Mouse (Mus musculus) embryonic stem cell, embryonic (primary cell): ENCODE data around the gene Gm45234.

Experiments used
- CTCF ChIA-PET, 4 experiments: fragments of 300-600 bp in 2 of 4; fragments of 350-600 bp in 2 of 4; sonication (Branson Sonifier 250); formaldehyde crosslinking; loops; one replicate each; lab custom pipeline; 2022; ENCODE audit warnings: inconsistent platforms in 2 of 4; lab: Charles Lee
- POLR2A ChIA-PET, 4 experiments: fragments of 300-600 bp in 2 of 4; fragments of 350-600 bp in 2 of 4; sonication (Branson Sonifier 250); formaldehyde crosslinking; loops; one replicate each; lab custom pipeline; 2022; ENCODE audit warnings: antibody characterized with exemption in 4 of 4, inconsistent platforms in 1 of 4; lab: Charles Lee

Gm45234 gene

GRCm38 (mm10) chr6:124739231-124739796 lies 16.5 kb downstream of the Gm45234 start:
- ChIA-PET CTCF (interaction anchor here in 3 of 4 experiments (1.0 to 2.1 kb wide), 11 partner anchors 20 to 266 kb away, joined by 3 to 11 read pairs (median 4); partner anchors contain the start of gene Lpcat3 (in 1 of the 3)), POLR2A (interaction anchor here (0.5 to 23.3 kb wide), 56 partner anchors 8 to 452 kb away, joined by 3 to 686 read pairs (median 6); partner anchors contain the start of genes Emg1 (in 3 of the 4), Phb2 (in 3 of the 4), Atn1 (in 2 of the 4) and Eno2 (in 2 of the 4))

GRCm38 (mm10) chr6:124738511-124739023 lies 17.3 kb downstream of the Gm45234 start, which contains the start of gene Ptpn6:
Ptpn6 (minus strand) TSS chr6:124738714.
- CTCF ChIA-PET, result interaction anchor here in 3 of 4 experiments (0.9 to 2.1 kb wide), 13 partner anchors 19 to 265 kb away, joined by 3 to 11 read pairs (median 4); partner anchors contain the start of genes Emg1 (in 1 of the 3), Lpcat3 (in 1 of the 3) and Phb2 (in 1 of the 3)
- POLR2A ChIA-PET, result interaction anchor here (0.5 to 23.3 kb wide), 57 partner anchors 8 to 453 kb away, joined by 3 to 686 read pairs (median 5); partner anchors contain the start of genes Emg1 (in 3 of the 4), Phb2 (in 3 of the 4), Atn1 (in 2 of the 4) and Cdca3 (in 2 of the 4)

GRCm38 (mm10) chr6:124737040-124737439 lies 18.8 kb downstream of the Gm45234 start:
- POLR2A ChIA-PET, result interaction anchor here in 3 of 4 experiments (0.8 to 23.3 kb wide), 7 partner anchors 7 to 69 kb away, joined by 3 to 686 read pairs (median 246); partner anchors contain the start of genes Emg1 (in 3 of the 3), Phb2 (in 3 of the 3), Atn1 (in 2 of the 3) and Gm45234 (in 2 of the 3)
- CTCF ChIA-PET, result interaction anchor here in 1 of 4 experiments (0.8 kb wide), 1 partner anchor 34 kb away, joined by 3 read pairs; no protein-coding TSS in a partner anchor

- CTCF ChIA-PET, result interaction anchor here in 1 of 4 experiments (1.1 kb wide), 1 partner anchor 11 kb away, joined by 3 read pairs; no protein-coding TSS in a partner anchor
- POLR2A ChIA-PET, result interaction anchor here in 2 of 4 experiments (0.6 to 23.3 kb wide), 6 partner anchors 10 to 254 kb away, joined by 3 to 686 read pairs (median 28); partner anchors contain the start of genes Atn1 (in 1 of the 2), Emg1 (in 1 of the 2), Eno2 (in 1 of the 2) and Gm45234 (in 1 of the 2)
Observed at GRCm38 (mm10) chr6:124734417-124734816, 21.4 kb downstream of the Gm45234 start.

- CTCF ChIA-PET, result interaction anchor here in 3 of 4 experiments (0.5 to 2.4 kb wide), 10 partner anchors 12 to 220 kb away, joined by 3 to 10 read pairs (median 4); no protein-coding TSS in a partner anchor
- POLR2A ChIA-PET, result interaction anchor here (0.5 to 23.3 kb wide), 31 partner anchors 8 to 459 kb away, joined by 3 to 686 read pairs (median 4); partner anchors contain the start of genes Grcc10 (in 4 of the 4), Emg1 (in 3 of the 4), Phb2 (in 3 of the 4) and Atn1 (in 2 of the 4)
Observed at GRCm38 (mm10) chr6:124732476-124733370, 23.1 kb downstream of the Gm45234 start.

GRCm38 (mm10) chr6:124731038-124731437 lies 24.8 kb downstream of the Gm45234 start:
- POLR2A ChIA-PET, result interaction anchor here (0.6 to 23.3 kb wide), 15 partner anchors 10 to 529 kb away, joined by 3 to 686 read pairs (median 6); partner anchors contain the start of genes Grcc10 (in 4 of the 4), Phb2 (in 2 of the 4), Atn1 (in 1 of the 4) and Emg1 (in 1 of the 4)
- CTCF ChIA-PET, result interaction anchor here in 2 of 4 experiments (1.0 to 2.4 kb wide), 2 partner anchors 14 to 28 kb away, joined by 3 to 10 read pairs; no protein-coding TSS in a partner anchor

- POLR2A ChIA-PET, result interaction anchor here (0.7 to 23.3 kb wide), 14 partner anchors 8 to 99 kb away, joined by 3 to 686 read pairs (median 7); partner anchors contain the start of genes Grcc10 (in 4 of the 4), Ptpn6 (in 3 of the 4), Emg1 (in 2 of the 4) and Phb2 (in 2 of the 4)
- CTCF ChIA-PET, result interaction anchor here in 3 of 4 experiments (0.5 to 1.7 kb wide), 4 partner anchors 13 to 207 kb away, joined by 3 to 6 read pairs (median 6); no protein-coding TSS in a partner anchor
Observed at GRCm38 (mm10) chr6:124729850-124730705, 25.7 kb downstream of the Gm45234 start.

- CTCF ChIA-PET, result interaction anchor here in 3 of 4 experiments (0.6 to 1.7 kb wide), 3 partner anchors 12 to 76 kb away, joined by 3 to 5 read pairs (median 3); no protein-coding TSS in a partner anchor
- POLR2A ChIA-PET, result interaction anchor here (0.6 to 23.3 kb wide), 14 partner anchors 9 to 77 kb away, joined by 3 to 686 read pairs (median 7); partner anchors contain the start of genes Grcc10 (in 4 of the 4), Emg1 (in 3 of the 4), Phb2 (in 3 of the 4) and Ptpn6 (in 2 of the 4)
Observed at GRCm38 (mm10) chr6:124728621-124729020, 27.2 kb downstream of the Gm45234 start.

GRCm38 (mm10) chr6:124724472-124724871 lies 31.3 kb downstream of the Gm45234 start:
- ChIA-PET POLR2A (interaction anchor here in 3 of 4 experiments (0.6 to 3.0 kb wide), 11 partner anchors 8 to 438 kb away, joined by 3 to 17 read pairs (median 3); partner anchors contain the start of genes Grcc10 (in 3 of the 3), Emg1 (in 1 of the 3) and Phb2 (in 1 of the 3)), CTCF (interaction anchor here in 2 of 4 experiments (0.6 kb wide), 2 partner anchors 62 to 350 kb away, joined by 3 to 4 read pairs; no protein-coding TSS in a partner anchor)

- ChIA-PET CTCF (interaction anchor here in 1 of 4 experiments (0.6 kb wide), 1 partner anchor 21 kb away, joined by 3 read pairs; no protein-coding TSS in a partner anchor), POLR2A (interaction anchor here in 3 of 4 experiments (1.0 to 3.0 kb wide), 4 partner anchors 16 to 18 kb away, joined by 3 to 17 read pairs (median 10); partner anchors contain the start of gene Grcc10 (in 3 of the 3))
Observed at GRCm38 (mm10) chr6:124723541-124723940, 32.3 kb downstream of the Gm45234 start.

GRCm38 (mm10) chr6:124722876-124723473 lies 32.8 kb downstream of the Gm45234 start:
- POLR2A ChIA-PET, result interaction anchor here in 2 of 4 experiments (0.6 to 3.0 kb wide), 5 partner anchors 17 to 168 kb away, joined by 4 to 17 read pairs (median 7); partner anchors contain the start of gene Grcc10 (in 1 of the 2)

GRCm38 (mm10) chr6:124720904-124721303 lies 34.9 kb downstream of the Gm45234 start:
- ChIA-PET POLR2A (interaction anchor here in 3 of 4 experiments (0.9 to 24.9 kb wide), 5 partner anchors 9 to 24 kb away, joined by 3 to 686 read pairs (median 7); partner anchors contain the start of genes Grcc10 (in 3 of the 3), Ptpn6 (in 2 of the 3), Emg1 (in 1 of the 3) and Phb2 (in 1 of the 3)), CTCF (no interaction called here)

More at GRCm38 (mm10) chr6:124722876-124723473, 32.8 kb downstream of the Gm45234 start:
- CTCF ChIA-PET, result interaction anchor here in 2 of 4 experiments (0.6 kb wide), 2 partner anchors 20 to 55 kb away, joined by 3 read pairs; no protein-coding TSS in a partner anchor

- POLR2A ChIA-PET, result interaction anchor here (0.6 to 24.9 kb wide), 40 partner anchors 10 to 714 kb away, joined by 3 to 686 read pairs (median 4); partner anchors contain the start of genes Grcc10 (in 4 of the 4), Ptpn6 (in 3 of the 4), Atn1 (in 1 of the 4) and Cdca3 (in 1 of the 4)
- CTCF ChIA-PET, result interaction anchor here (0.6 to 1.7 kb wide), 15 partner anchors 13 to 362 kb away, joined by 3 to 8 read pairs (median 4); partner anchors contain the start of genes C1rl (in 1 of the 4) and Ptpn6 (in 1 of the 4)
Observed at GRCm38 (mm10) chr6:124719354-124719978, 36.4 kb downstream of the Gm45234 start.
